Mouse (Mus musculus): ENCODE measurements at regions not wholly inside any gene's neighbourhood (a gene's known extent, or its start where the extent isn't known, plus 50 kb on each side); places are given as distances from the start of the nearest gene placed in this dataset.

DNA sequence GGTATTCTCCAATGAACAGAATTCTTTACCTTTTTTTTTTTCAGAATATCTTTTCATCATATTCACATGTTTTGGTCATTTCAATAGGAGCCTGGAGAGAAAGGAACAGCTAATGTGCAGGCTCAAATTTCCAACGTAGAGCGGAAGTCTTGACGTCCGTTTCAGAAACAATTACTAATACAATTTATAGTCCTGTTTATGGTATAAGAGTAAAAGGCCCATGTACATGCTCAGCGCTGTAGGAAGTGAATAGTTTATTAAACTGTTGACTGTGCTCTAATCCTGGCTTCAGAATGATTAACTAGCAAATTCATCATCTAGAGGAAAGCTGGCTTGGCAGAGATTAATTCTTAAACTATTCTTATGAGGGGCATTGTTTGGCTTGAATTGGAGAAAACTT lies 142.1 kb downstream of the Pik3r1 start:
- TF ChIP-seq CTCF (IDR thresholded peaks at IDR 0.05; ENCODE audit: low read depth, low read length), result no peak
- no peak for TF ChIP-seq POLR2A (IDR thresholded peaks at IDR 0.05; ENCODE audit: insufficient read depth, low read length)
- no peak for TF ChIP-seq EP300 (IDR thresholded peaks at IDR 0.05; ENCODE audit: insufficient read depth, low read depth, low read length)

Data from ES-Bruce4 (cell line).